ENCODE assay signal across 8 mouse cellular contexts in genomic region chr8:120143911-120144651, GRCm38 (mm10). TPM values are rescaled to one million over a fixed set of nuclear protein-coding genes. Genes with fewer than 3 reads are reported as not detected.
A peak's percentile ranks its signal among the peaks of the same experiment; 100 is the strongest.
DNase-seq lines count a peak whose midpoint lies in the region; ATAC-seq and TF ChIP-seq lines count a peak whose summit lies in the region.

No protein-coding gene starts in this region.

- H3K4me1 ChIP-seq in hindbrain, embryonic 13.5 days (replicated peaks): peaks cover 18% of the 10 kb centered on the region
- peaks cover 16% of the 10 kb centered on the region for H3K4me1 ChIP-seq in midbrain, embryonic 16.5 days (ENCODE audit: control insufficient read depth, insufficient read depth, low read length)
- H3K4me1 ChIP-seq in liver, embryonic 11.5 days (replicated peaks; ENCODE audit: control insufficient read depth, insufficient read depth, low read length): no peaks in the 10 kb centered on the region; the same call in 1 of the 2 replicates
- H3K4me1 ChIP-seq in thymus, adult 2 months (replicated peaks; ENCODE audit: control insufficient read depth, insufficient read depth, low read length): 0 out of 2 replicates have a peak, but pooled peaks cover 3% of the 10 kb centered on the region

- WGBS in hindbrain, embryonic 13.5 days: 59% methylated on average over 15 of the region's 15 CpGs
- 48% methylated on average over 15 of the region's 15 CpGs for WGBS in midbrain, embryonic 16.5 days
- 69% methylated on average over 15 of the region's 15 CpGs for WGBS in liver, embryonic 11.5 days
- WGBS in thymus, adult 2 months: 93% methylated on average over 15 of the region's 15 CpGs

- TF ChIP-seq CTCF in thymus, adult 2 months (IDR thresholded peaks at IDR 0.05; ENCODE audit: borderline replicate concordance, control insufficient read depth, extremely low read depth, insufficient read depth, low read length, poor library complexity): no peak

- H3K27ac ChIP-seq in hindbrain, embryonic 13.5 days: peak overlapping the region; percentile 81
- peak overlapping the region; percentile 79 for H3K27ac ChIP-seq in midbrain, embryonic 16.5 days (ENCODE audit: low read length)
- H3K27ac ChIP-seq in liver, embryonic 11.5 days (ENCODE audit: low read depth, low read length): no peak overlapping the region
- no peak overlapping the region for H3K27ac ChIP-seq in thymus, adult 2 months (ENCODE audit: control insufficient read depth, insufficient read depth, low read length)

- no peak for TF ChIP-seq POLR2A in thymus, adult 2 months (IDR thresholded peaks at IDR 0.05; ENCODE audit: control insufficient read depth, extremely low read depth, insufficient read depth, low read length, poor library complexity)

- peaks cover 14% of the 10 kb centered on the region; the same call in 1 of the 2 replicates for H3K36me3 ChIP-seq in hindbrain, embryonic 13.5 days
- 0 out of 2 replicates have a peak, but pooled peaks cover 3% of the 10 kb centered on the region for H3K36me3 ChIP-seq in midbrain, embryonic 16.5 days (ENCODE audit: control insufficient read depth, insufficient read depth, low read length)
- H3K36me3 ChIP-seq in liver, embryonic 11.5 days (ENCODE audit: control insufficient read depth, insufficient read depth, low read length): no peaks in the 10 kb centered on the region
- H3K36me3 ChIP-seq in thymus, adult 2 months (ENCODE audit: control insufficient read depth, insufficient read depth, low read length): no peaks in the 10 kb centered on the region

- peak; percentile 63 for ATAC-seq in hindbrain, embryonic 13.5 days (ENCODE audit: low FRiP score)
- peak; percentile 73 for ATAC-seq in midbrain, embryonic 16.5 days
- no peak for ATAC-seq in liver, embryonic 11.5 days (replicated peaks; ENCODE audit: low FRiP score)

- no peaks in the 10 kb centered on the region for H3K9me3 ChIP-seq in hindbrain, embryonic 13.5 days
- H3K9me3 ChIP-seq in midbrain, embryonic 16.5 days (replicated peaks; ENCODE audit: control insufficient read depth, low read length, poor library complexity, severe bottlenecking): no peaks in the 10 kb centered on the region
- no peaks in the 10 kb centered on the region for H3K9me3 ChIP-seq in liver, embryonic 11.5 days (ENCODE audit: control insufficient read depth, low read length)

- no peak overlapping the region for H3K4me2 ChIP-seq in hindbrain, embryonic 13.5 days
- no peak overlapping the region for H3K4me2 ChIP-seq in midbrain, embryonic 16.5 days (ENCODE audit: low read length)
- no peak overlapping the region for H3K4me2 ChIP-seq in liver, embryonic 11.5 days

- peak overlapping the region; percentile 40; the same call in 1 of the 2 replicates for H3K9ac ChIP-seq in hindbrain, embryonic 13.5 days
- H3K9ac ChIP-seq in midbrain, embryonic 16.5 days (ENCODE audit: low read depth, low read length): peak overlapping the region; percentile 46
- no peak overlapping the region for H3K9ac ChIP-seq in liver, embryonic 11.5 days (ENCODE audit: low read depth, low read length)

- no peaks in the 10 kb centered on the region for H3K27me3 ChIP-seq in hindbrain, embryonic 13.5 days
- H3K27me3 ChIP-seq in midbrain, embryonic 16.5 days (ENCODE audit: control insufficient read depth, insufficient read depth, low read depth, low read length): no peaks in the 10 kb centered on the region
- H3K27me3 ChIP-seq in liver, embryonic 11.5 days (replicated peaks; ENCODE audit: control insufficient read depth, insufficient read depth, low read length): no peaks in the 10 kb centered on the region
- H3K27me3 ChIP-seq in thymus, adult 2 months (ENCODE audit: control insufficient read depth, insufficient read depth, low read length): no peaks in the 10 kb centered on the region

- DNase-seq in heart, adult 18-20 months: peak; percentile 38 to 49
- no peak for DNase-seq in heart, postnatal 36 days
- peak; percentile 51 for DNase-seq in cerebellum, adult 11 months
- no peak for DNase-seq in liver, embryonic 11.5 days (ENCODE audit: low spot score)
- no peak for DNase-seq in lung, postnatal 25 days (ENCODE audit: low spot score)
- no peak for DNase-seq in thymus, adult 2 months

- intact Hi-C loops in heart, postnatal 36 days (cut with DNase I): no loop called here

- H3K4me3 ChIP-seq in hindbrain, embryonic 13.5 days: no peak overlapping the region
- H3K4me3 ChIP-seq in midbrain, embryonic 16.5 days (ENCODE audit: low read depth, low read length): no peak overlapping the region
- H3K4me3 ChIP-seq in liver, embryonic 11.5 days (ENCODE audit: low read depth, low read length): no peak overlapping the region
- no peak overlapping the region for H3K4me3 ChIP-seq in thymus, adult 2 months (ENCODE audit: control insufficient read depth, insufficient read depth, low read length)

RNA-seq across cellular contexts. Expression of gene 6430548M08Rik, which starts 30.1 kb away (rescaled TPM):
- total RNA-seq in heart, adult 18-20 months (2021): 10 to 100 TPM; 15.1 to 19.3 TPM
- 10 to 100 TPM; 13.8 to 15.9 TPM for total RNA-seq in heart, postnatal 36 days (2021)
- 23.2 and 24.8 TPM in 2 replicates for polyA plus RNA-seq in hindbrain, embryonic 13.5 days (2015; fragmentation: Nextera tagmentation; extraction: Ambion mirVana)
- 37.1 and 40.2 TPM in 2 replicates for polyA plus RNA-seq in midbrain, embryonic 16.5 days (2015; fragmentation: Nextera tagmentation; extraction: Ambion mirVana)
- polyA plus RNA-seq in liver, embryonic 11.5 days (2014; fragmentation: Nextera tagmentation; extraction: Ambion mirVana): 2.1 TPM in 2 replicates
- 4.9 and 8.6 TPM in 2 replicates for polyA plus RNA-seq in thymus, adult 2 months (2012; rRNA removed)

RNA-seq across cellular contexts. Expression of gene Fam92b, which starts 33.2 kb away (rescaled TPM):
- under 1 TPM in 1 of 2 experiments, not detected in 1; 0.31 TPM for total RNA-seq in heart, adult 18-20 months (2021)
- not detected for total RNA-seq in heart, postnatal 36 days (2021)
- polyA plus RNA-seq in hindbrain, embryonic 13.5 days (2015; fragmentation: Nextera tagmentation; extraction: Ambion mirVana): 2.2 and 2.6 TPM in 2 replicates
- polyA plus RNA-seq in midbrain, embryonic 16.5 days (2015; fragmentation: Nextera tagmentation; extraction: Ambion mirVana): 2.1 and 2.4 TPM in 2 replicates
- 0.27 TPM in 1 of 2 replicates, not detected in the other for polyA plus RNA-seq in liver, embryonic 11.5 days (2014; fragmentation: Nextera tagmentation; extraction: Ambion mirVana)
- polyA plus RNA-seq in thymus, adult 2 months (2012; rRNA removed): 0.39 TPM in 1 of 2 replicates, not detected in the other

RNA-seq across cellular contexts. Expression of gene Zdhhc7, which starts 42.8 kb away (rescaled TPM):
- total RNA-seq in heart, adult 18-20 months (2021): 10 to 100 TPM; 36.6 to 38.6 TPM
- total RNA-seq in heart, postnatal 36 days (2021): 10 to 100 TPM; 30.5 to 31.1 TPM
- polyA plus RNA-seq in hindbrain, embryonic 13.5 days (2015; fragmentation: Nextera tagmentation; extraction: Ambion mirVana): 27.9 and 29.3 TPM in 2 replicates
- polyA plus RNA-seq in midbrain, embryonic 16.5 days (2015; fragmentation: Nextera tagmentation; extraction: Ambion mirVana): 27.8 and 29.5 TPM in 2 replicates
- polyA plus RNA-seq in liver, embryonic 11.5 days (2014; fragmentation: Nextera tagmentation; extraction: Ambion mirVana): 27.4 and 30.1 TPM in 2 replicates
- polyA plus RNA-seq in thymus, adult 2 months (2012; rRNA removed): 93.4 and 94.2 TPM in 2 replicates

Comparison
In these comparisons a context has a peak if more than half of its experiments do, and no peak if none do; other contexts are left out.
1. DNase-seq: peak in heart, adult 18-20 months (2 of 2) and cerebellum, adult 11 months (single experiment); none in heart, postnatal 36 days (0 of 2), liver, embryonic 11.5 days (single experiment), lung, postnatal 25 days (single experiment) and thymus, adult 2 months (single experiment).
2. H3K27ac ChIP-seq: peak in hindbrain, embryonic 13.5 days (single experiment) and midbrain, embryonic 16.5 days (single experiment); none in liver, embryonic 11.5 days (single experiment) and thymus, adult 2 months (single experiment).